Mouse (Mus musculus): ENCODE results near the gene Nbas. TPM values are rescaled to one million over a fixed set of nuclear protein-coding genes. Genes with fewer than 3 reads are reported as not detected.

The Nbas gene
- total and polyA plus RNA-seq, 2 experiments from 2014 or later = 12.4 to 41.4 TPM

DNA sequence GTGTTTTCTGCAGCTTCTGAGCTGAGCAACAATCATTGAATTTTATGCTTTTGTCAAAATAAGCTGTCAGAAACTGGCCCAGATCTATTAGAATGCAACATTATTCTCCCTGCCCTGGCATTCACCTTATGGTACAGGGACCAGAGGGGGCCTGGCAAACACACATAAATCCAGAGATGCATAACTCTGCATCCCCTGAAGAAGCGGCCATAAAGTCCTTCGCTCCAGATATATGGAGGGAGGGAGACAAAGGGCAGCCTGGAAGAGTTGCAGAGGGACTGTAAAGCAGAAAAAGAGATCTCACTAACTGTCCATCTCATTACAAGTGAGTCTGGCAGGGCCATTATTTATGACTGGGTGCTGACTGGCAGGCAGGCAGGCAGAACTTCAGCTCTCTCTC lies 13.2 kb upstream of the Nbas start:
- H3K9ac ChIP-seq (replicated peaks; ENCODE audit: low read length, poor library complexity, severe bottlenecking) = no peak overlapping the region
- no peak for ATAC-seq (ENCODE audit: low FRiP score)
- H3K27me3 ChIP-seq (ENCODE audit: insufficient read depth, low read length) = no peaks in the 10 kb centered on the region

DNA sequence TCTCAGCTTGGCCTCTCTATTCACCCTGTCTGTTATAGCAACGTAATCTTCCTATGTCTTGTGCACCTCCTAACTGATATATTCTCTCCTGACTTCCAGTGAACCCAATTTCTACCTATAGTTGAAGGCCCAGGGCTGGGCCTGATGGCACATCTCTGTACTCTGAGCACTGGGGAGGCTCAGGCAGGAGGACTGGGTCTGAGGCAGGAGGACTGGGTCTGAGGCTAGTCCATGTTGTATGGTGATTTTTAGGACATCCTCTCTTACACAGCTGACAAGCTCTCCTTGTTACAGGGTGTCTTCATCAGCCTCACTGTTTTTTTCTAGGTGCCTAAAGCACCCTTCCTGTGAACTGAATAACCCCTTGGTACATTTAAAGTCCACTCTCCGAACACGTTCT lies 521 bp upstream of the Nbas start:
- Histone ChIP-seq H3K4me3 (ENCODE audit: low read depth, low read length) (peak overlapping the region; percentile 69), H3K9me3 (ENCODE audit: low read length) (no peaks in the 10 kb centered on the region), H3K4me1 (ENCODE audit: insufficient read depth, low read length) (peaks cover 4% of the 10 kb centered on the region; the same call in 1 of the 2 replicates), H3K4me2 (ENCODE audit: low read depth, low read length, poor library complexity, severe bottlenecking) (peak overlapping the region; percentile 73), H3K9ac (replicated peaks; ENCODE audit: low read length, poor library complexity, severe bottlenecking) (0 out of 2 replicates have a peak overlapping the region, but pooled peaks have one; percentile 80), H3K27me3 (ENCODE audit: insufficient read depth, low read length) (no peaks in the 10 kb centered on the region), H3K36me3 (ENCODE audit: insufficient read depth, low read length) (0 out of 2 replicates have a peak, but pooled peaks cover 2% of the 10 kb centered on the region), H3K27ac (ENCODE audit: low read depth, low read length) (no peak overlapping the region)
- ATAC-seq (ENCODE audit: low FRiP score) = peak; percentile 10; the same call in 1 of the 2 replicates
- TF ChIP-seq CTCF (IDR thresholded peaks at IDR 0.05) = no peak
- WGBS = 42% methylated on average over 3 of the region's 3 CpGs
- DNase-seq (ENCODE audit: low spot score) = no peak

More for the DNA sequence above, 13.2 kb upstream of the Nbas start:
- H3K9me3 ChIP-seq (ENCODE audit: low read length) = no peaks in the 10 kb centered on the region
- WGBS = 79% methylated on average over 2 of the region's 2 CpGs
- DNase-seq (ENCODE audit: low spot score) = no peak
- no peak overlapping the region for H3K4me2 ChIP-seq (ENCODE audit: low read depth, low read length, poor library complexity, severe bottlenecking)
- H3K4me3 ChIP-seq (ENCODE audit: low read depth, low read length) = no peak overlapping the region
- H3K36me3 ChIP-seq (ENCODE audit: insufficient read depth, low read length) = no peaks in the 10 kb centered on the region
- no peak for TF ChIP-seq CTCF (IDR thresholded peaks at IDR 0.05)
- H3K27ac ChIP-seq (ENCODE audit: low read depth, low read length) = no peak overlapping the region
- H3K4me1 ChIP-seq (ENCODE audit: insufficient read depth, low read length) = no peaks in the 10 kb centered on the region

- Histone ChIP-seq H3K27me3 (ENCODE audit: insufficient read depth, low read length) (no peaks in the 10 kb centered on the region), H3K9ac (replicated peaks; ENCODE audit: low read length, poor library complexity, severe bottlenecking) (peak overlapping the region; percentile 80), H3K9me3 (ENCODE audit: low read length) (no peaks in the 10 kb centered on the region), H3K4me1 (ENCODE audit: insufficient read depth, low read length) (peaks cover 4% of the 10 kb centered on the region; the same call in 1 of the 2 replicates), H3K27ac (ENCODE audit: low read depth, low read length) (0 out of 2 replicates have a peak overlapping the region, but pooled peaks have one; percentile 67), H3K36me3 (ENCODE audit: insufficient read depth, low read length) (peaks cover 6% of the 10 kb centered on the region; the same call in 1 of the 2 replicates), H3K4me3 (ENCODE audit: low read depth, low read length) (peak overlapping the region; percentile 69), H3K4me2 (ENCODE audit: low read depth, low read length, poor library complexity, severe bottlenecking) (peak overlapping the region; percentile 73)
- ATAC-seq (ENCODE audit: low FRiP score) (peak; percentile 32), DNase-seq (ENCODE audit: low spot score) (no peak)
- WGBS = 47% methylated on average over 16 of the region's 16 CpGs
- TF ChIP-seq CTCF (IDR thresholded peaks at IDR 0.05) = no peak
These were observed 847 bp downstream of the Nbas start for GRCm38 (mm10) chr12:13269570-13270390.

- no peak for TF ChIP-seq CTCF (IDR thresholded peaks at IDR 0.05)
- Histone ChIP-seq H3K4me3 (ENCODE audit: low read depth, low read length) (no peak overlapping the region), H3K4me2 (ENCODE audit: low read depth, low read length, poor library complexity, severe bottlenecking) (no peak overlapping the region), H3K9ac (replicated peaks; ENCODE audit: low read length, poor library complexity, severe bottlenecking) (no peak overlapping the region), H3K27me3 (ENCODE audit: insufficient read depth, low read length) (no peaks in the 10 kb centered on the region), H3K4me1 (ENCODE audit: insufficient read depth, low read length) (no peaks in the 10 kb centered on the region), H3K27ac (ENCODE audit: low read depth, low read length) (no peak overlapping the region), H3K9me3 (ENCODE audit: low read length) (no peaks in the 10 kb centered on the region), H3K36me3 (ENCODE audit: insufficient read depth, low read length) (peaks cover 5% of the 10 kb centered on the region; the same call in 1 of the 2 replicates)
- WGBS = 85% methylated on average over 2 of the region's 2 CpGs
- no peak for ATAC-seq (ENCODE audit: low FRiP score)
- DNase-seq (ENCODE audit: low spot score) = no peak
These were observed 22.5 kb downstream of the Nbas start for GRCm38 (mm10) chr12:13291453-13291852.

GRCm38 (mm10) chr12:13293421-13293881 lies 24.5 kb downstream of the Nbas start:
- H3K4me3 ChIP-seq (ENCODE audit: low read depth, low read length) = no peak overlapping the region
- H3K4me2 ChIP-seq (ENCODE audit: low read depth, low read length, poor library complexity, severe bottlenecking) = no peak overlapping the region
- DNase-seq (ENCODE audit: low spot score) (peak; percentile 73), ATAC-seq (ENCODE audit: low FRiP score) (0 out of 2 replicates have a peak, but pooled peaks have one; percentile 41)
- no peaks in the 10 kb centered on the region for H3K27me3 ChIP-seq (ENCODE audit: insufficient read depth, low read length)
- H3K4me1 ChIP-seq (ENCODE audit: insufficient read depth, low read length) = no peaks in the 10 kb centered on the region
- H3K9me3 ChIP-seq (ENCODE audit: low read length) = no peaks in the 10 kb centered on the region
- peaks cover 5% of the 10 kb centered on the region; the same call in 1 of the 2 replicates for H3K36me3 ChIP-seq (ENCODE audit: insufficient read depth, low read length)
- H3K9ac ChIP-seq (replicated peaks; ENCODE audit: low read length, poor library complexity, severe bottlenecking) = no peak overlapping the region
- TF ChIP-seq CTCF (IDR thresholded peaks at IDR 0.05) = peak; percentile 77
- WGBS = 57% methylated on average over 3 of the region's 3 CpGs
- no peak overlapping the region for H3K27ac ChIP-seq (ENCODE audit: low read depth, low read length)

- H3K9me3 ChIP-seq (ENCODE audit: low read length) = no peaks in the 10 kb centered on the region
- no peak overlapping the region for H3K27ac ChIP-seq (ENCODE audit: low read depth, low read length)
- WGBS = 92% methylated on average over 3 of the region's 3 CpGs
- ATAC-seq (ENCODE audit: low FRiP score) (no peak), DNase-seq (ENCODE audit: low spot score) (no peak)
- no peaks in the 10 kb centered on the region for H3K27me3 ChIP-seq (ENCODE audit: insufficient read depth, low read length)
- no peak for TF ChIP-seq CTCF (IDR thresholded peaks at IDR 0.05)
- H3K4me3 ChIP-seq (ENCODE audit: low read depth, low read length) = no peak overlapping the region
- no peak overlapping the region for H3K9ac ChIP-seq (replicated peaks; ENCODE audit: low read length, poor library complexity, severe bottlenecking)
- peaks cover 6% of the 10 kb centered on the region; the same call in 1 of the 2 replicates for H3K36me3 ChIP-seq (ENCODE audit: insufficient read depth, low read length)
- H3K4me1 ChIP-seq (ENCODE audit: insufficient read depth, low read length) = no peaks in the 10 kb centered on the region
- no peak overlapping the region for H3K4me2 ChIP-seq (ENCODE audit: low read depth, low read length, poor library complexity, severe bottlenecking)
These were observed 34.1 kb downstream of the Nbas start for GRCm38 (mm10) chr12:13303037-13303436.
